Mouse (Mus musculus) lung, postnatal 4 days (tissue): ENCODE measurements around the gene Bckdha.

ENCODE experiments used
- DNase-seq, 2 experiments: peaks; one replicate each; pipeline ENCODE4 v3.0.0; 2021

Gene Bckdha

GRCm38 (mm10) chr7:25644136-25644535 lies 14.6 kb downstream of the Bckdha start:
- DNase-seq = no peak

GRCm38 (mm10) chr7:25639754-25640153 lies 19.0 kb downstream of the Bckdha start:
- DNase-seq = no peak

GRCm38 (mm10) chr7:25637099-25637498 lies 21.7 kb downstream of the Bckdha start:
- no peak for DNase-seq

- peak in 1 of 2 experiments; percentile 64 for DNase-seq
These were observed 22.4 kb downstream of the Bckdha start for GRCm38 (mm10) chr7:25636373-25636772.

GRCm38 (mm10) chr7:25632679-25633078 lies 26.1 kb downstream of the Bckdha start:
- DNase-seq = no peak

- DNase-seq = no peak
These were observed 30.5 kb downstream of the Bckdha start for GRCm38 (mm10) chr7:25628323-25628620.

- peak; percentile 81 to 85 for DNase-seq
These were observed 31.1 kb downstream of the Bckdha start for GRCm38 (mm10) chr7:25627431-25628322.

GRCm38 (mm10) chr7:25626509-25627430 lies 32.0 kb downstream of the Bckdha start, which contains the start of gene B3gnt8:
Gene B3gnt8, plus strand, starts transcription at chr7:25626654.
- DNase-seq = peak; percentile 49 to 74

- DNase-seq = peak in 1 of 2 experiments; percentile 56
These were observed 33.1 kb downstream of the Bckdha start for GRCm38 (mm10) chr7:25625594-25626250.

GRCm38 (mm10) chr7:25624851-25625250 lies 33.9 kb downstream of the Bckdha start:
- DNase-seq = peak in 1 of 2 experiments; percentile 76

GRCm38 (mm10) chr7:25623857-25624370 lies 34.9 kb downstream of the Bckdha start:
- DNase-seq = no peak

GRCm38 (mm10) chr7:25620751-25621150 lies 38.0 kb downstream of the Bckdha start:
- peak in 1 of 2 experiments; percentile 16 for DNase-seq

- peak in 1 of 2 experiments; percentile 4 for DNase-seq
These were observed 38.7 kb downstream of the Bckdha start for GRCm38 (mm10) chr7:25620101-25620500.

GRCm38 (mm10) chr7:25619722-25619991 lies 39.1 kb downstream of the Bckdha start:
- peak in 1 of 2 experiments; percentile 4 for DNase-seq

GRCm38 (mm10) chr7:25618865-25619721 lies 39.7 kb downstream of the Bckdha start, which contains the start of gene Dmac2:
Gene Dmac2, plus strand, starts transcription at chr7:25619414.
- DNase-seq = peak; percentile 93 to 94

GRCm38 (mm10) chr7:25617376-25618160 lies 41.2 kb downstream of the Bckdha start:
- peak in 1 of 2 experiments; percentile 7 for DNase-seq

GRCm38 (mm10) chr7:25615706-25616011 lies 43.1 kb downstream of the Bckdha start, which contains the start of gene Erich4:
Gene Erich4, minus strand, starts transcription at chr7:25615892.
- no peak for DNase-seq

- DNase-seq = peak in 1 of 2 experiments; percentile 21
These were observed 43.7 kb downstream of the Bckdha start for GRCm38 (mm10) chr7:25614831-25615705.

GRCm38 (mm10) chr7:25614086-25614485 lies 44.7 kb downstream of the Bckdha start:
- DNase-seq = peak in 1 of 2 experiments; percentile 8

GRCm38 (mm10) chr7:25611501-25611900 lies 47.3 kb downstream of the Bckdha start:
- DNase-seq = no peak
